Mouse (Mus musculus): ENCODE measurements around the gene Atp5h.

GRCm38 (mm10) chr11:115376722-115377121 lies 43.0 kb downstream of the Atp5h start:
- TF ChIP-seq GATA1 (IDR thresholded peaks at IDR 0.05; ENCODE audit: low read length) (no peak), TAL1 (IDR thresholded peaks at IDR 0.05; ENCODE audit: low read length) (no peak)

Measured in erythroblast, embryonic 14.5 days (primary cell).